Mouse (Mus musculus): ENCODE results near the gene BC030499.

- no peak for TF ChIP-seq CTCF (IDR thresholded peaks at IDR 0.05; ENCODE audit: low read depth)
- no peak for TF ChIP-seq EP300 (IDR thresholded peaks at IDR 0.05; ENCODE audit: low read depth)
Measured at GRCm38 (mm10) chr11:78324000-78324785, 33.6 kb downstream of the BC030499 start.
